Mouse (Mus musculus) T-helper 17 cell (primary cell): Measurements from ENCODE around the gene Rbm44.

Source experiments
- in situ Hi-C, 2 experiments: fragments of 300-600 bp; cut with MboI, MseI; formaldehyde crosslinking; loops; 1 replicate in 1 of 2; 2 replicates in 1 of 2; pipeline ENCODE4 v1.15.1; 2025; ENCODE audit warnings: high pct_unique_total_duplicates in 2 of 2

The Rbm44 gene

DNA sequence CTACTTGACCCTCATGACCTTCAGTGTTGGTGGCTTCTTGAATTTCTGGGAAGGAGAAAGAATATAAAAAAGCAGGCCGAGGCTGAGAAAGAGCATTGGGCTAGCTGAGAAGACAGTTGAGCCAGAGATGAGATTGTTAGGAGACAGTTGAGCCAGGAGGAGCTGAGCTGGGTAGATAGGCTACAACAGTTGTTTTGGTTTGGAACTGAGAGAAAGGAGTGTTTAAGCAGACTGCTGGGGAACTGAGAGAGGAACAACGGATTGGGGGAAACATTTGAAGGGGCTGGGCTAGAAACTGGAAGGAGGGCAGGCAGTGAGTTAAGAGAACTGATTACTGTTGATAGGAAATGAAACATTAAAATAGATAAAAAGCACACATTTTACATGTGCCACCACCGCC lies 31.1 kb downstream of the Rbm44 start:
- in situ Hi-C loops = loop anchor here in 1 of 2 experiments (5.0 kb wide), 1 partner anchor 36 kb away; no protein-coding TSS in a partner anchor

DNA sequence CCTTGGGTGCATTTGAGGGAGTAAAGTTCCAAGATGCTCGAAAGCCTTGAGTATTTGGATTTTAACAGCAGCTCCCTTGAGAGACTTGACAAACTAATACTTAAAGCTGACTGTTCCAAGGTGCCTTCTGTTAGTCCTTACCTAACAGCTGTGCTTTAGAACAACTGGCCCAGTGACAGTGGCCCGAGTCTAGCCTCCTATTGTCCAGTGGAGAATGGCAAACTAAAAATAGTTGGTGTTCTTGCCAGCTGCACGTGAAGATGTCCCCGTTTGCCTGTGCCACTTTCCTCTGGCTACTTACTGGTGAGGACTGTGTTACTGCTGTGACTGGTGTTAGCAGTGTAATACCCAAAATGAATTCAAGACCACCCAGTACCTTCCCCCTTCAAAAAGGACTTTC lies 32.0 kb downstream of the Rbm44 start:
- in situ Hi-C loops = loop anchor here in 1 of 2 experiments (5.0 kb wide), 1 partner anchor 35 kb away; no protein-coding TSS in a partner anchor

DNA sequence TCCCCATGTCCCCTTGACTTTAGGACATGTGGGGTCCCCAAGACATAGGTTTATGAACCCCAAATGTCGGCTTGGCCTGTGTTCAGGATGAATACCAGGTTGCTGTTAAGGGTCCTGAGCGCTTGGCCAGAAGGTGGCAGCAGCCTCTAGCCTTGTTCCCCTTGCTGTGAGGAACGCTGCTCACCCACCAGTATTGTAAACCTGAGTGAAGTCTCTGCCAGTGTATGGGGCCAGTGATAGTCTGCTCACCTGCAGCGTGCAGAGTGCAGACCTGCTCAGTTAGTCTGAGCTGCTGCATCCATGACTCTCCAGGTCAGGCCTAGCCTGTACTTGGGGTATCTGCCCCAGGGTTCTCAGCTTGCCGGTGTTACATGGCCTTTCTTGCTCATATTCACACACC lies 34.2 kb downstream of the Rbm44 start:
- in situ Hi-C loops = loop anchor here in 1 of 2 experiments (5.0 kb wide), 1 partner anchor 33 kb away; no protein-coding TSS in a partner anchor

DNA sequence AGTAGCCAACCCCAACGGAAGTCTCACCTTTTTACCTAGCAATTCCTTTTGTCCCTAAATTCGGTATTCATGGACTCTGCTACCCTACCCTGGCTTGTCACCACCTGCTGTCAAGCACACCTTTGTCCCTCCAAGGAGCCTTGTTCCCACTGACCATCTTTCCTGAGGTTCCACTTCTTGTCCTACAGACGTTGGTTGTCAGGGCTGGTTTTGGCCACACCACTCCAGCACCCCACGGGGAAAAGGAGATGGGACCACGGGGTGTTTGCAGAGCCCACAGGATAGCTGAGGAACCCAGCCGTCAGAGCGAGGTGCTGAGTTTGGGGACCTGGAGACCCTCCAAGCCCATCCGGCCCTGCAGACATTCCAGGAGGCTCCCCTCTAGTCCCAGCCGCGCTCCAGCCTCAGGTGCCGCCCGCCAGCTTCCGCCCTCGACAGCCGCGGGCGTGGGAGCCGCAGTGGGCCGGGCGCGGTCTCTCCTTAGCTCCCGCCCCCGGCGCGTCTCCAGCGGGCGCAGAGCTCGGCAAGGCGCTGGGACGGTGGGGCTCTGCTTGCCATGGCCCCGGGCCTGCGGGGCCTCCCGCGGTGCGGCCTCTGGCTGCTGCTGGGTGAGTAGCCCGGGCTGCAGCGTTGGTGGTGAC lies 34.8 kb downstream of the Rbm44 start, which contains the start of gene Ramp1:
Gene Ramp1 (plus strand): TSS at position 290 of the 641 bp plus-strand sequence.
- in situ Hi-C loops = loop anchor here (5.0 to 10.0 kb wide), 5 partner anchors 33 to 1295 kb away; partner anchors contain the start of gene Ndufa10 (in 1 of the 2)

DNA sequence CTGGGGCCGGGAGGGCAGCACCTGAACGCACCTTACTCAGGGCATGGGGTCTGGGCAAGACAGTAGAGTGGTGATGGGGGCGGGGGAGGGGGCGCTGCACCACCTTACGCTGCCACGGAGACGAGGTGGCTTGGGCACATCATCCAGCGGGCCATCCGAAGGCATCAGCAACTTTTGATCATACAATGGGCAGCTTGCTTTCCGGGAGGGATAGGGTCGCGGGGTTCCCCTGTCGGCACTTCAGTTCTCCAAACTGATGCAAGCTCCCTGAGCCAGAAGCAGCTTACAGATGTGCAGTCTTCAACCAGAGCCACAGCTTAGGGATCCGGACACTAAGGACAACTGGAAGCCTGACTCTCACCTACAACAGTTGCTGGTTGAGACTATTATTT lies 35.3 kb downstream of the Rbm44 start:
- in situ Hi-C loops = loop anchor here (5.0 to 10.0 kb wide), 4 partner anchors 37 to 1295 kb away; partner anchors contain the start of gene Ndufa10 (in 1 of the 2)

GRCm38 (mm10) chr1:91180723-91181122 lies 35.8 kb downstream of the Rbm44 start:
- in situ Hi-C loops = loop anchor here (5.0 to 10.0 kb wide), 4 partner anchors 37 to 1294 kb away; partner anchors contain the start of gene Ndufa10 (in 1 of the 2)

DNA sequence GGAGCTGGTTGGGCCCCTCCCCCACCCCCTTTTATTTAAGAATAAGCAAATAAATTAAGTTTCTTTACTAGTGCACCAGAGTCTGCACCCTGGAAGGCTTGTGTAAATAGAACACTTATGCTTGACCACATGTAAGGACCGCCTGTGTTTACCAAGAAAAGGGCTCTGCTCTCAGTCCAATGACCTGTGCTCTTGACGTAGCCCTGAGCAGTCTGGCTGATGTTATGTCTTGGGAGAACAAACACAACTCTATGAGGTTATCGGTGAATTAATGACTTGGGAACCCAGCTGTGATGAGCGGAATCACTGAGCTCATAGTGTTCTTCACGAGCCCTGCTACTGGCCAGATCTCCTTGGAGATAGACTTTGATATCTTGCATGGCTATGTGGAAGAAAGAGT lies 36.4 kb downstream of the Rbm44 start:
- in situ Hi-C loops = loop anchor here (5.0 to 10.0 kb wide), 4 partner anchors 36 to 1294 kb away; partner anchors contain the start of gene Ndufa10 (in 1 of the 2)

GRCm38 (mm10) chr1:91181784-91182450 lies 37.0 kb downstream of the Rbm44 start:
- in situ Hi-C loops = loop anchor here (5.0 to 10.0 kb wide), 4 partner anchors 35 to 1293 kb away; partner anchors contain the start of gene Ndufa10 (in 1 of the 2)

GRCm38 (mm10) chr1:91183305-91183704 lies 38.4 kb downstream of the Rbm44 start:
- in situ Hi-C loops = loop anchor here (5.0 to 10.0 kb wide), 4 partner anchors 34 to 1291 kb away; partner anchors contain the start of gene Ndufa10 (in 1 of the 2)

- in situ Hi-C loops = loop anchor here in 1 of 2 experiments (10.0 kb wide), 1 partner anchor 1288 kb away; the partner anchor contains the start of gene Ndufa10
Measured at GRCm38 (mm10) chr1:91186677-91187076, 41.8 kb downstream of the Rbm44 start.

DNA sequence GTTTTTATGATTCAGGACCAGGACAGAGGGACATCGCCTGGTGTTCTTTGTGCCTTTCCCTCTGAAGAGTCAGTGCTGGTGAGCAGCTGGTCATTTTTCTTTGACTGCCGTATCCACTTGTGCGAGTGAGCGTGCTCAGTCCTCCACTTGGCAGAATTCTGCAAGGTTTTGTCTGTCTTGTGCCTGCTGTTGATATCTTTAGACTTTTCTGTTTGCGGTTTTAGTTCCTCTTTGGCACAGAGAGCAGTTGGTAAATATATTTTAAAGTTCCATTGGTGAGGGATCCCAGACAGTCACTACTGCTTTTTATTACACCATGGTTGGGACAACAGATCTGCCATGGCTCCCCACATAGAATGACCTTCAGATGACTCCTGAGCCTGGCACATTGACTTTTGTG lies 42.4 kb downstream of the Rbm44 start:
- in situ Hi-C loops = loop anchor here in 1 of 2 experiments (10.0 kb wide), 1 partner anchor 1287 kb away; the partner anchor contains the start of gene Ndufa10

DNA sequence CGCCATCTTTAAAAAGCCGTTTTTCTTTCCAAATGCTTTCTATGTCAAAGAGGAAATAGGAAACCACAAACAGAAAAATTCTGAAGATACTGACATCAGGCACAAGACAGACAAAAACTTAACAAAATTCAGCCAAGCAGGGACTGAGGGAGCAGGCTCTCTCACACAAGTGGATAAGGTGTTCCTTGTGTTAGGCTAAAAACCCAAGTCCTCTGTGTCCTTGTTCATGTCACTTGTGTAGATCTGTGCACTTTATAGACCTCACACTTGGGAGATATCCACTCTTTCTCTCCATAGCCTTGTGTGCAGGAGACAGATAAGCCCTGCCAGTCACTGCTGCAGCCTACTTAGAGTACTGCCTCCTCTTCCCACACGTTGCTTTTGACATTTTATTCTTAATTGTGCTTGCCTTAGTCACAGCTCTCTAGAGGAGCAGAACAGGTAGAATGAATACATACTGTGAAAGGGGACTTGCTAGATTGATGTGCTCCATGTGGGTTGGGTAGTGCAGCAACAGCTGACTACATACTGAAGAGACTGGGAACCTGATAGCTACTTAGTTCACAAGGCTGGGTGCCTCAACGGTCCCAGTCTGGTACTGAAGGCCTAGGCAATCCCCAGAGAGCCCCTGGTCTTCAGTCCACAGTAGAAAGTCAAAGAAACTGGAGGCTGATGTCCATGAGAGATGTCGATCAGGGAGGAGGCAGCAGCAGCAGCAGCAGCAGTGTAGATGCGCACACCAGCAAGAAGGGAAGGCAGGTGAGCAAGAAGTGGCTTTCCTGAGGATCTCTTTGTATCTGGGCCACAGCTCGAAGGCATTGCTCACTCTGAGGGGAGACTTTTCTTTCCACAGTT lies 43.1 kb downstream of the Rbm44 start:
- in situ Hi-C loops = loop anchor here in 1 of 2 experiments (10.0 kb wide), 1 partner anchor 1287 kb away; the partner anchor contains the start of gene Ndufa10

DNA sequence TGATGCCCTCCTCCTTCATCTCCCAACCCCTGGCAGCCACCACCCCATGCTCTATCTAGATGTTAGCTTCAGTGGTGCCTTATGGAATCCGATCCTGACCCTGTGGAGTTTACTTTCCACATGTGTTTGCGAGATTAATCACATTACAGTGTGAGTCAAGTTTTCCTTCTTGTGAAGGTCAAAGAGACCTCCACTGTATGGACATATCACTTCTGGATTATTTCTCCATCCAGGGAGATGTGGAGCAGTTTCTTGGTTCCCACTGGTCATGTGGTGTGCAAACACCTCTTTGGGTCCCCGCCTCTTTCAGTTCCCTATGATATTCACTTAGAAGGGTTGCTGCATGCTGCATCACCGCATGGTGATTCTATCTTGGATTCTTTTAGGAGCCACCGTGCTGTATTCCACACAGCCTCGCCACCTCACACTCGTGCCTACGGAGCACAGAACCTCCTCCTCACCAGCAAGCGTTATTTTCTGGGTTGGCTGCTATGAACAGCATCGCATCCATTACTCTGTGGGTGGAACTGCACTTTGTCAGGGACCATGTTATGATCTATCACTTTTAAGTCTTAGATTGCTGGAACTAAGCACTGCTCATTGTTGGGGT lies 44.1 kb downstream of the Rbm44 start:
- in situ Hi-C loops = loop anchor here in 1 of 2 experiments (10.0 kb wide), 1 partner anchor 1286 kb away; the partner anchor contains the start of gene Ndufa10

GRCm38 (mm10) chr1:91192184-91192583 lies 47.3 kb downstream of the Rbm44 start:
- in situ Hi-C loops = no loop called here

- in situ Hi-C loops = no loop called here
Measured at GRCm38 (mm10) chr1:91193242-91193641, 48.4 kb downstream of the Rbm44 start.

GRCm38 (mm10) chr1:91193680-91194079 lies 48.8 kb downstream of the Rbm44 start:
- in situ Hi-C loops = no loop called here

- in situ Hi-C loops = no loop called here
Measured at GRCm38 (mm10) chr1:91199793-91200192, 54.9 kb downstream of the Rbm44 start.

DNA sequence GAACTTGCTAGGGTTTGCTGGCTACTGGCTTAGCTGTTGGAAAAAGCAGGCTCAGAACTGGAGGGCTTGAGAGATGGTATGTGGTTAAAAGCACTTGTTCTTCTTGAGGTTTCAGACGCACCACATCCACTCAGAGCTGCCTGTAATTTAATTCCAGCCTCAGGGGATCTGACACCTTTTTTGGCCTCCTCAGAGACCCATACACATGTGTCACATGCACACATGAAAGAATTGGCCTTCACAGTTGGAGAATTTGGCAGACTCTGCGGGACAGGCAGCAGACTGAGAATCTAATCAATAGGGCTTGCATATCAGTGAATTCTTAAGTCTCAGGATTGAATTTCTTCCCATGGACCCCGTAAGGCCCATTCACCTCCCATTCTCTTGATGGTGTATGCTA lies 56.2 kb downstream of the Rbm44 start:
- in situ Hi-C loops = no loop called here

DNA sequence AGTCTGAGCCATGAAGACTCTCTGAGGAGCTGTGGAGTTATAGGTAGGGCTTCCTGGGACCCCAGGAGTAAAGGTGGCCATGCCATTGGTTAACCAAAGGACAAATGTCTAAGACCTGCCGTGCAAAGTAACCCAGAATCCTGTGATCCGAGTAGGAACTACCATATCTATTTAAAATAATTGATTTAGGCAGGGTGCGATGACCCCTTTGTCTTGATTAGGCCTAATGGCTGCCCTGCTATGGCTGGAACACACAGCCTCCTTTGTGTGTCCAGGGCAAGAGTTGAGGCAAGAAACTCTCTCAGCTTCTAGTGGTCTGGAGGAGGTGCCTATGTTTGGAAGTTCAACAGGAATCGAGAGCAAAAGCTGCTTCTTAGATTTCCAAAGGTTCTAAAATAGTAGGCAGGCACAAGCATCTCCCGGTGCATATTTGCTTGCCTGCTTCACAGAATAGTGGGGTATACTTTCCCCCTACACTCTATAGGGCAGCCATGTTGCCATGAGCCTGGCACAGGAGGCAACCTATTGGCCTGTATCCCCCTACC lies 59.4 kb downstream of the Rbm44 start:
- in situ Hi-C loops = no loop called here

- in situ Hi-C loops = loop anchor here in 1 of 2 experiments (5.0 kb wide), 1 partner anchor 83 kb away; no protein-coding TSS in a partner anchor
Measured at GRCm38 (mm10) chr1:91205651-91206050, 60.8 kb downstream of the Rbm44 start.
